Mouse (Mus musculus) urinary bladder, postnatal 14 days (tissue): ENCODE data around the gene Vmn2r121.

Experiments
- DNase-seq: peaks from one replicate; pipeline ENCODE4 v3.0.0; 2021; ENCODE audit warnings: low spot score

Vmn2r121 gene

DNA sequence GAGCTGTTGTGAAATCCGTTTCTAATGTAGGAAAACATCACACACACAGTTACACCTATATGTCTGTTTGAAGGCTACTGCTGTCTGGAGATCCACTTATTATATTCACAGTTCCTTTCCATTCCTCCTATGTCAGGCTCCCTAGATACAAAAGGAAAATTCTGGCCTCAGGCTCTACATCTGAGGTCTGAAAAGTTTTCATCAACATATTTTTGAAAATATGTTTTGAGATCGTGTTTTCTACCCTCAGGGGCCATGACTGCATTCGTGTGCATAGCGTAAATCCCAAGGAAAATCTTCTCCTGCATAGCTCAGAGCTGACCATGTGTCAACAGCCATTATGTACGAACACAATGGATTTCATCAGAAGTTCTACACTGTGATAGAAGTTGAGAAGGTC, at the start of gene Vmn2r121:
Vmn2r121 (minus strand) TSS at position 101 of the 400 bp plus-strand sequence.
- DNase-seq, result no peak
